Mouse (Mus musculus) cerebellum, postnatal 10 days (tissue): ENCODE measurements at regions not wholly inside any gene's neighbourhood (a gene's known extent, or its start where the extent isn't known, plus 50 kb on each side); places are given as distances from the start of the nearest gene placed in this dataset.

Source experiments
- DNase-seq, 2 experiments: peaks; one replicate each; pipeline ENCODE4 v3.0.0; 2021; ENCODE audit warnings: mixed read lengths in 2 of 2

GRCm38 (mm10) chr1:19754346-19754745, 545.6 kb downstream of the Tfap2b start:
- DNase-seq: no peak

- DNase-seq: no peak
These were observed 549.3 kb downstream of the Tfap2b start for GRCm38 (mm10) chr1:19757921-19758436.

GRCm38 (mm10) chr1:19766879-19767278, 558.2 kb downstream of the Tfap2b start:
- DNase-seq: no peak

- no peak for DNase-seq
These were observed 563.6 kb downstream of the Tfap2b start for GRCm38 (mm10) chr1:19772266-19772665.

- DNase-seq: no peak
These were observed 565.8 kb downstream of the Tfap2b start for GRCm38 (mm10) chr1:19774502-19774901.

GRCm38 (mm10) chr1:19777542-19777941, 568.8 kb downstream of the Tfap2b start:
- DNase-seq: no peak

- DNase-seq: no peak
These were observed 578.3 kb downstream of the Tfap2b start for GRCm38 (mm10) chr1:19786971-19787370.

GRCm38 (mm10) chr1:19794124-19794523, 585.4 kb downstream of the Tfap2b start:
- DNase-seq: no peak

GRCm38 (mm10) chr1:19825887-19826286, 617.2 kb downstream of the Tfap2b start:
- no peak for DNase-seq

- DNase-seq: no peak
These were observed 618.0 kb downstream of the Tfap2b start for GRCm38 (mm10) chr1:19826455-19827366.

GRCm38 (mm10) chr1:19849918-19850317, 641.2 kb downstream of the Tfap2b start:
- peak; percentile 70 to 72 for DNase-seq

GRCm38 (mm10) chr1:19857250-19857649, 648.5 kb downstream of the Tfap2b start:
- no peak for DNase-seq

- DNase-seq: no peak
These were observed 659.8 kb downstream of the Tfap2b start for GRCm38 (mm10) chr1:19868478-19868877.

- DNase-seq: peak in 1 of 2 experiments; percentile 3
These were observed 672.5 kb downstream of the Tfap2b start for GRCm38 (mm10) chr1:19881193-19881592.

- DNase-seq: no peak
These were observed 690.7 kb downstream of the Tfap2b start for GRCm38 (mm10) chr1:19899426-19899825.

GRCm38 (mm10) chr1:19899889-19900310, 691.2 kb downstream of the Tfap2b start:
- peak; percentile 4 to 10 for DNase-seq

GRCm38 (mm10) chr1:19900983-19901531, 692.3 kb downstream of the Tfap2b start:
- no peak for DNase-seq

- no peak for DNase-seq
These were observed 703.6 kb downstream of the Tfap2b start for GRCm38 (mm10) chr1:19912194-19912846.

- peak; percentile 58 to 67 for DNase-seq
These were observed 699.1 kb downstream of the Pkhd1 start for GRCm38 (mm10) chr1:19918762-19919161.

- no peak for DNase-seq
These were observed 690.7 kb downstream of the Pkhd1 start for GRCm38 (mm10) chr1:19927192-19927591.

GRCm38 (mm10) chr1:19927736-19928327, 690.0 kb downstream of the Pkhd1 start:
- peak in 1 of 2 experiments; percentile 16 for DNase-seq

GRCm38 (mm10) chr1:19951050-19951679, 666.7 kb downstream of the Pkhd1 start:
- no peak for DNase-seq
